Mouse (Mus musculus): ENCODE results near the gene St5. TPM values are rescaled to one million over a fixed set of nuclear protein-coding genes. Genes with fewer than 3 reads are reported as not detected.

The St5 gene
- polyA plus RNA-seq, 1 experiment from 2014 or later, result 61.4 TPM

GRCm38 (mm10) chr7:109528356-109528755 lies 175.0 kb downstream of the St5 start:
- no peak overlapping the region for H3K9ac ChIP-seq (ENCODE audit: low read length)
- no peak overlapping the region for H3K4me2 ChIP-seq (ENCODE audit: low read depth)
- no peak overlapping the region for H3K4me3 ChIP-seq (ENCODE audit: low read depth, low read length)
- DNase-seq (ENCODE audit: low spot score) (peak; percentile 72), ATAC-seq (ENCODE audit: insufficient read depth, low FRiP score, low TSS enrichment) (peak; percentile 70)
- WGBS, result 17% methylated on average over 3 of the region's 3 CpGs
- H3K27me3 ChIP-seq (ENCODE audit: control insufficient read depth, insufficient read depth, low read length), result no peaks in the 10 kb centered on the region
- no peaks in the 10 kb centered on the region for H3K9me3 ChIP-seq (ENCODE audit: control insufficient read depth, low read length)
- no peak overlapping the region for H3K27ac ChIP-seq (ENCODE audit: low read depth, low read length)
- peaks cover 6% of the 10 kb centered on the region for H3K36me3 ChIP-seq (ENCODE audit: control insufficient read depth, insufficient read depth, low read length)
- no peaks in the 10 kb centered on the region for H3K4me1 ChIP-seq (ENCODE audit: control insufficient read depth, insufficient read depth, low read length)

GRCm38 (mm10) chr7:109527536-109527935 lies 175.9 kb downstream of the St5 start:
- no peak for ATAC-seq (ENCODE audit: insufficient read depth, low FRiP score, low TSS enrichment)

GRCm38 (mm10) chr7:109525740-109526663 lies 177.4 kb downstream of the St5 start:
- 78% methylated on average over 16 of the region's 16 CpGs for WGBS
- Histone ChIP-seq H3K9me3 (ENCODE audit: control insufficient read depth, low read length) (no peaks in the 10 kb centered on the region), H3K36me3 (ENCODE audit: control insufficient read depth, insufficient read depth, low read length) (peaks cover 10% of the 10 kb centered on the region), H3K9ac (ENCODE audit: low read length) (no peak overlapping the region), H3K4me3 (ENCODE audit: low read depth, low read length) (no peak overlapping the region), H3K27me3 (ENCODE audit: control insufficient read depth, insufficient read depth, low read length) (no peaks in the 10 kb centered on the region), H3K4me2 (ENCODE audit: low read depth) (no peak overlapping the region), H3K4me1 (ENCODE audit: control insufficient read depth, insufficient read depth, low read length) (no peaks in the 10 kb centered on the region), H3K27ac (ENCODE audit: low read depth, low read length) (no peak overlapping the region)
- ATAC-seq (ENCODE audit: insufficient read depth, low FRiP score, low TSS enrichment) (no peak), DNase-seq (ENCODE audit: low spot score) (no peak)

More at GRCm38 (mm10) chr7:109527536-109527935, 175.9 kb downstream of the St5 start:
- no peaks in the 10 kb centered on the region for H3K4me1 ChIP-seq (ENCODE audit: control insufficient read depth, insufficient read depth, low read length)
- 83% methylated on average over 3 of the region's 3 CpGs for WGBS
- DNase-seq (ENCODE audit: low spot score), result no peak
- H3K9ac ChIP-seq (ENCODE audit: low read length), result no peak overlapping the region
- H3K9me3 ChIP-seq (ENCODE audit: control insufficient read depth, low read length), result no peaks in the 10 kb centered on the region
- H3K27me3 ChIP-seq (ENCODE audit: control insufficient read depth, insufficient read depth, low read length), result no peaks in the 10 kb centered on the region
- H3K27ac ChIP-seq (ENCODE audit: low read depth, low read length), result no peak overlapping the region
- H3K4me3 ChIP-seq (ENCODE audit: low read depth, low read length), result no peak overlapping the region
- H3K36me3 ChIP-seq (ENCODE audit: control insufficient read depth, insufficient read depth, low read length), result peaks cover 8% of the 10 kb centered on the region
- no peak overlapping the region for H3K4me2 ChIP-seq (ENCODE audit: low read depth)

GRCm38 (mm10) chr7:109524763-109525162 lies 178.6 kb downstream of the St5 start:
- Histone ChIP-seq H3K9me3 (ENCODE audit: control insufficient read depth, low read length) (no peaks in the 10 kb centered on the region), H3K27ac (ENCODE audit: low read depth, low read length) (no peak overlapping the region), H3K27me3 (ENCODE audit: control insufficient read depth, insufficient read depth, low read length) (no peaks in the 10 kb centered on the region), H3K4me3 (ENCODE audit: low read depth, low read length) (no peak overlapping the region), H3K4me1 (ENCODE audit: control insufficient read depth, insufficient read depth, low read length) (peaks cover 5% of the 10 kb centered on the region; the same call in 1 of the 2 replicates), H3K9ac (ENCODE audit: low read length) (no peak overlapping the region), H3K4me2 (ENCODE audit: low read depth) (no peak overlapping the region), H3K36me3 (ENCODE audit: control insufficient read depth, insufficient read depth, low read length) (peaks cover 8% of the 10 kb centered on the region)
- DNase-seq (ENCODE audit: low spot score) (no peak), ATAC-seq (ENCODE audit: insufficient read depth, low FRiP score, low TSS enrichment) (no peak)
- 94% methylated on average over 3 of the region's 3 CpGs for WGBS

- no peaks in the 10 kb centered on the region for H3K27me3 ChIP-seq (ENCODE audit: control insufficient read depth, insufficient read depth, low read length)
- no peak overlapping the region for H3K4me2 ChIP-seq (ENCODE audit: low read depth)
- no peak overlapping the region for H3K27ac ChIP-seq (ENCODE audit: low read depth, low read length)
- H3K4me1 ChIP-seq (ENCODE audit: control insufficient read depth, insufficient read depth, low read length), result peaks cover 6% of the 10 kb centered on the region; the same call in 1 of the 2 replicates
- H3K36me3 ChIP-seq (ENCODE audit: control insufficient read depth, insufficient read depth, low read length), result peaks cover 8% of the 10 kb centered on the region
- no peak overlapping the region for H3K9ac ChIP-seq (ENCODE audit: low read length)
- DNase-seq (ENCODE audit: low spot score), result no peak
- no peaks in the 10 kb centered on the region for H3K9me3 ChIP-seq (ENCODE audit: control insufficient read depth, low read length)
- no peak for ATAC-seq (ENCODE audit: insufficient read depth, low FRiP score, low TSS enrichment)
- H3K4me3 ChIP-seq (ENCODE audit: low read depth, low read length), result no peak overlapping the region
These were observed 179.0 kb downstream of the St5 start for GRCm38 (mm10) chr7:109524442-109524744.

GRCm38 (mm10) chr7:109523741-109524441 lies 179.5 kb downstream of the St5 start:
- Histone ChIP-seq H3K27me3 (ENCODE audit: control insufficient read depth, insufficient read depth, low read length) (no peaks in the 10 kb centered on the region), H3K27ac (ENCODE audit: low read depth, low read length) (no peak overlapping the region)
- 72% methylated on average over 6 of the region's 6 CpGs for WGBS

GRCm38 (mm10) chr7:109523304-109523703 lies 180.1 kb downstream of the St5 start:
- Histone ChIP-seq H3K4me3 (ENCODE audit: low read depth, low read length) (no peak overlapping the region), H3K9ac (ENCODE audit: low read length) (no peak overlapping the region), H3K9me3 (ENCODE audit: control insufficient read depth, low read length) (no peaks in the 10 kb centered on the region), H3K36me3 (ENCODE audit: control insufficient read depth, insufficient read depth, low read length) (peaks cover 8% of the 10 kb centered on the region), H3K27ac (ENCODE audit: low read depth, low read length) (no peak overlapping the region), H3K4me1 (ENCODE audit: control insufficient read depth, insufficient read depth, low read length) (peaks cover 6% of the 10 kb centered on the region; the same call in 1 of the 2 replicates), H3K4me2 (ENCODE audit: low read depth) (no peak overlapping the region), H3K27me3 (ENCODE audit: control insufficient read depth, insufficient read depth, low read length) (no peaks in the 10 kb centered on the region)
- 69% methylated on average over 2 of the region's 2 CpGs for WGBS
- ATAC-seq (ENCODE audit: insufficient read depth, low FRiP score, low TSS enrichment) (no peak), DNase-seq (ENCODE audit: low spot score) (no peak)

More at GRCm38 (mm10) chr7:109523741-109524441, 179.5 kb downstream of the St5 start:
- no peaks in the 10 kb centered on the region for H3K9me3 ChIP-seq (ENCODE audit: control insufficient read depth, low read length)
- no peak for DNase-seq (ENCODE audit: low spot score)
- ATAC-seq (ENCODE audit: insufficient read depth, low FRiP score, low TSS enrichment), result no peak
- peaks cover 8% of the 10 kb centered on the region for H3K36me3 ChIP-seq (ENCODE audit: control insufficient read depth, insufficient read depth, low read length)
- no peak overlapping the region for H3K4me3 ChIP-seq (ENCODE audit: low read depth, low read length)
- no peak overlapping the region for H3K4me2 ChIP-seq (ENCODE audit: low read depth)
- no peak overlapping the region for H3K9ac ChIP-seq (ENCODE audit: low read length)
- peaks cover 6% of the 10 kb centered on the region; the same call in 1 of the 2 replicates for H3K4me1 ChIP-seq (ENCODE audit: control insufficient read depth, insufficient read depth, low read length)

GRCm38 (mm10) chr7:109522084-109522483 lies 181.3 kb downstream of the St5 start:
- no peak for DNase-seq (ENCODE audit: low spot score)
- Histone ChIP-seq H3K9me3 (ENCODE audit: control insufficient read depth, low read length) (no peaks in the 10 kb centered on the region), H3K27me3 (ENCODE audit: control insufficient read depth, insufficient read depth, low read length) (no peaks in the 10 kb centered on the region), H3K4me3 (ENCODE audit: low read depth, low read length) (no peak overlapping the region), H3K36me3 (ENCODE audit: control insufficient read depth, insufficient read depth, low read length) (peaks cover 8% of the 10 kb centered on the region), H3K4me1 (ENCODE audit: control insufficient read depth, insufficient read depth, low read length) (peaks cover 6% of the 10 kb centered on the region; the same call in 1 of the 2 replicates), H3K4me2 (ENCODE audit: low read depth) (no peak overlapping the region), H3K9ac (ENCODE audit: low read length) (no peak overlapping the region), H3K27ac (ENCODE audit: low read depth, low read length) (no peak overlapping the region)
- WGBS, result 84% methylated on average over 5 of the region's 5 CpGs
- ATAC-seq (ENCODE audit: insufficient read depth, low FRiP score, low TSS enrichment), result no peak
